Mouse (Mus musculus): Measurements from ENCODE around the gene Nhp2.
A peak's percentile ranks its signal among the peaks of the same experiment; 100 is the strongest.

Gene Nhp2

GRCm38 (mm10) chr11:51619409-51620060 lies at the start of gene Nhp2:
Nhp2 (plus strand) TSS chr11:51619735.
- DNase-seq (ENCODE audit: low spot score in 2 of 2) = peak; percentile 89 to 96

- no peak for DNase-seq (ENCODE audit: low spot score in 2 of 2)
Observed at GRCm38 (mm10) chr11:51576454-51576853, 43.1 kb upstream of the Nhp2 start.

- DNase-seq (ENCODE audit: low spot score in 2 of 2) = no peak
Observed at GRCm38 (mm10) chr11:51577587-51577986, 41.9 kb upstream of the Nhp2 start.

GRCm38 (mm10) chr11:51579024-51579423 lies 40.5 kb upstream of the Nhp2 start:
- DNase-seq (ENCODE audit: low spot score in 2 of 2) = no peak

- DNase-seq (ENCODE audit: low spot score in 2 of 2) = peak; percentile 59 to 65
Observed at GRCm38 (mm10) chr11:51582713-51583112, 36.8 kb upstream of the Nhp2 start.

- peak in 1 of 2 experiments; percentile 28 for DNase-seq (ENCODE audit: low spot score in 2 of 2)
Observed at GRCm38 (mm10) chr11:51584057-51584430, 35.5 kb upstream of the Nhp2 start.

- peak; percentile 93 to 96 for DNase-seq (ENCODE audit: low spot score in 2 of 2)
Observed at GRCm38 (mm10) chr11:51584431-51585248, 34.9 kb upstream of the Nhp2 start, which contains the start of gene Phykpl. Phykpl (plus strand) TSS chr11:51584757.

GRCm38 (mm10) chr11:51585608-51586252 lies 33.8 kb upstream of the Nhp2 start:
- DNase-seq (ENCODE audit: low spot score in 2 of 2) = no peak

GRCm38 (mm10) chr11:51586411-51586810 lies 33.1 kb upstream of the Nhp2 start:
- DNase-seq (ENCODE audit: low spot score in 2 of 2) = no peak

GRCm38 (mm10) chr11:51587059-51587458 lies 32.5 kb upstream of the Nhp2 start:
- no peak for DNase-seq (ENCODE audit: low spot score in 2 of 2)

GRCm38 (mm10) chr11:51588833-51589232 lies 30.7 kb upstream of the Nhp2 start:
- DNase-seq (ENCODE audit: low spot score in 2 of 2) = no peak

- DNase-seq (ENCODE audit: low spot score in 2 of 2) = no peak
Observed at GRCm38 (mm10) chr11:51590002-51590401, 29.5 kb upstream of the Nhp2 start.

- no peak for DNase-seq (ENCODE audit: low spot score in 2 of 2)
Observed at GRCm38 (mm10) chr11:51591168-51591567, 28.4 kb upstream of the Nhp2 start.

GRCm38 (mm10) chr11:51591915-51592314 lies 27.6 kb upstream of the Nhp2 start:
- DNase-seq (ENCODE audit: low spot score in 2 of 2) = no peak

- DNase-seq (ENCODE audit: low spot score in 2 of 2) = no peak
Observed at GRCm38 (mm10) chr11:51593368-51593767, 26.2 kb upstream of the Nhp2 start.

GRCm38 (mm10) chr11:51593849-51594248 lies 25.7 kb upstream of the Nhp2 start:
- DNase-seq (ENCODE audit: low spot score in 2 of 2) = no peak

- DNase-seq (ENCODE audit: low spot score in 2 of 2) = no peak
Observed at GRCm38 (mm10) chr11:51594715-51595350, 24.7 kb upstream of the Nhp2 start.

- DNase-seq (ENCODE audit: low spot score in 2 of 2) = no peak
Observed at GRCm38 (mm10) chr11:51595459-51596083, 24.0 kb upstream of the Nhp2 start.

- no peak for DNase-seq (ENCODE audit: low spot score in 2 of 2)
Observed at GRCm38 (mm10) chr11:51597553-51597952, 22.0 kb upstream of the Nhp2 start.

GRCm38 (mm10) chr11:51602253-51602652 lies 17.3 kb upstream of the Nhp2 start:
- DNase-seq (ENCODE audit: low spot score in 2 of 2) = no peak

GRCm38 (mm10) chr11:51605602-51606446 lies 13.7 kb upstream of the Nhp2 start:
- peak; percentile 71 to 76 for DNase-seq (ENCODE audit: low spot score in 2 of 2)

All from right cerebral cortex, adult 2 months (tissue).